26 mouse cellular contexts compared by ENCODE assay signal in genomic region chr5:14955928-14956706, GRCm38 (mm10). TPM values are rescaled to one million over a fixed set of nuclear protein-coding genes. Genes with fewer than 3 reads are reported as not detected.
DNase-seq lines count a peak whose midpoint lies in the region; ATAC-seq and TF ChIP-seq lines count a peak whose summit lies in the region.
"Not testable (repeated sequence)": the region's sequence is repeated elsewhere in the genome, so short reads cannot be mapped to it uniquely, and the experiment has no call there.
"Had no signal": no experiment of that assay in that cellular context is flagged by ENCODE, and none has a peak within 500 bp of the region (broad histone marks: within the 10 kb centered on the region; RNA-seq: fewer than 3 reads in every experiment).

No protein-coding gene starts in this region.

- H3K27me3 ChIP-seq in embryonic facial prominence, embryonic 12.5 days; forebrain, embryonic 11.5 days (ENCODE audit: control insufficient read depth, insufficient read depth, low read length); heart, embryonic 12.5 days (replicated peaks); hindbrain, embryonic 11.5 days (ENCODE audit: control insufficient read depth, insufficient read depth, low read length); intestine, postnatal 0 days (replicated peaks; ENCODE audit: control insufficient read depth, insufficient read depth, low read length); lung, postnatal 0 days (replicated peaks; ENCODE audit: insufficient read depth, low read length); midbrain, postnatal 0 days (ENCODE audit: insufficient read depth, low read length); stomach, embryonic 15.5 days (replicated peaks): not testable (repeated sequence)

- TF ChIP-seq EP300 in lung, postnatal 0 days (IDR thresholded peaks at IDR 0.05), result not testable (repeated sequence)

- not testable (repeated sequence) for H3K4me3 ChIP-seq in embryonic facial prominence, embryonic 12.5 days; forebrain, embryonic 11.5 days (ENCODE audit: low read depth, low read length); heart, embryonic 12.5 days; hindbrain, embryonic 11.5 days (ENCODE audit: low read depth, low read length); intestine, postnatal 0 days (ENCODE audit: low read depth, low read length); lung, postnatal 0 days (ENCODE audit: low read depth, low read length); midbrain, postnatal 0 days (ENCODE audit: low read depth, low read length); stomach, embryonic 15.5 days (replicated peaks)

- not testable (repeated sequence) for H3K27ac ChIP-seq in embryonic facial prominence, embryonic 12.5 days; forebrain, embryonic 11.5 days (ENCODE audit: low read depth, low read length); heart, embryonic 12.5 days (ENCODE audit: poor library complexity, severe bottlenecking); hindbrain, embryonic 11.5 days (ENCODE audit: low read depth, low read length); intestine, postnatal 0 days (ENCODE audit: low read depth, low read length); lung, postnatal 0 days (ENCODE audit: low read length); midbrain, postnatal 0 days (ENCODE audit: low read depth, low read length); stomach, embryonic 15.5 days

- whole genome bisulfite sequencing in embryonic facial prominence, embryonic 12.5 days, result 87% methylated on average over 1 of the region's 1 CpGs
- 91% methylated on average over 1 of the region's 1 CpGs for WGBS in forebrain, embryonic 11.5 days
- 80% methylated on average over 1 of the region's 1 CpGs for WGBS in heart, embryonic 12.5 days
- WGBS in hindbrain, embryonic 11.5 days, result 100% methylated on average over 1 of the region's 1 CpGs
- WGBS in intestine, postnatal 0 days, result 77% methylated on average over 1 of the region's 1 CpGs
- 96% methylated on average over 1 of the region's 1 CpGs for WGBS in lung, postnatal 0 days
- whole genome bisulfite sequencing in midbrain, postnatal 0 days, result 96% methylated on average over 1 of the region's 1 CpGs
- 78% methylated on average over 1 of the region's 1 CpGs for WGBS in stomach, embryonic 15.5 days

- not testable (repeated sequence) for H3K4me2 ChIP-seq in embryonic facial prominence, embryonic 12.5 days (replicated peaks); forebrain, embryonic 11.5 days (ENCODE audit: low read depth, low read length, severe bottlenecking); heart, embryonic 12.5 days; hindbrain, embryonic 11.5 days (replicated peaks; ENCODE audit: low read depth, low read length); intestine, postnatal 0 days (replicated peaks; ENCODE audit: low read depth); lung, postnatal 0 days (replicated peaks; ENCODE audit: low read depth, low read length); midbrain, postnatal 0 days (ENCODE audit: low read depth, low read length, poor library complexity, severe bottlenecking); stomach, embryonic 15.5 days

- 0 out of 2 replicates have a peak, but pooled peaks have one; percentile 35 for ATAC-seq in embryonic facial prominence, embryonic 12.5 days (ENCODE audit: insufficient number of reproducible peaks, insufficient read depth, low FRiP score, low TSS enrichment)
- ATAC-seq in forebrain, embryonic 11.5 days (replicated peaks; ENCODE audit: low FRiP score), result peak; percentile 72
- peak; percentile 76; the same call in 1 of the 2 replicates for ATAC-seq in heart, embryonic 12.5 days (ENCODE audit: insufficient number of reproducible peaks, low FRiP score)
- ATAC-seq in hindbrain, embryonic 11.5 days (ENCODE audit: low FRiP score), result peak; percentile 75
- 0 out of 2 replicates have a peak, but pooled peaks have one; percentile 53 for ATAC-seq in intestine, postnatal 0 days
- ATAC-seq in lung, postnatal 0 days, result not testable (repeated sequence)
- ATAC-seq in midbrain, postnatal 0 days (ENCODE audit: low FRiP score), result peak; percentile 62; the same call in 1 of the 2 replicates
- 0 out of 2 replicates have a peak, but pooled peaks have one; percentile 31 for ATAC-seq in stomach, embryonic 15.5 days (ENCODE audit: insufficient read depth, low FRiP score, low read depth)

- H3K4me1 ChIP-seq in embryonic facial prominence, embryonic 12.5 days; forebrain, embryonic 11.5 days (replicated peaks; ENCODE audit: control insufficient read depth, insufficient read depth, low read length); heart, embryonic 12.5 days (replicated peaks); hindbrain, embryonic 11.5 days (replicated peaks; ENCODE audit: control insufficient read depth, insufficient read depth, low read length); intestine, postnatal 0 days (replicated peaks; ENCODE audit: control insufficient read depth, insufficient read depth, low read length); lung, postnatal 0 days (ENCODE audit: insufficient read depth, low read depth, low read length); midbrain, postnatal 0 days (ENCODE audit: insufficient read depth, low read length); stomach, embryonic 15.5 days: not testable (repeated sequence)

- H3K9ac ChIP-seq in embryonic facial prominence, embryonic 12.5 days; forebrain, embryonic 11.5 days (ENCODE audit: low read length); heart, embryonic 12.5 days; hindbrain, embryonic 11.5 days (ENCODE audit: low read depth, low read length); intestine, postnatal 0 days (ENCODE audit: low read depth, low read length); lung, postnatal 0 days (replicated peaks; ENCODE audit: low read depth); midbrain, postnatal 0 days (replicated peaks; ENCODE audit: low read length, poor library complexity, severe bottlenecking); stomach, embryonic 15.5 days: not testable (repeated sequence)

- peak; percentile 50 for DNase-seq in forebrain, embryonic 11.5 days (ENCODE audit: low spot score)
- not testable (repeated sequence) for DNase-seq in hindbrain, embryonic 11.5 days (ENCODE audit: low spot score); midbrain, postnatal 0 days (ENCODE audit: low spot score)
- peak; percentile 4 for DNase-seq in lung, postnatal 0 days (ENCODE audit: low spot score)

- not testable (repeated sequence) for TF ChIP-seq CTCF in intestine, postnatal 0 days (IDR thresholded peaks at IDR 0.05; ENCODE audit: low read depth); lung, postnatal 0 days (IDR thresholded peaks at IDR 0.05); midbrain, postnatal 0 days (IDR thresholded peaks at IDR 0.05)

- not testable (repeated sequence) for H3K36me3 ChIP-seq in embryonic facial prominence, embryonic 12.5 days; forebrain, embryonic 11.5 days (ENCODE audit: control insufficient read depth, insufficient read depth, low read length); heart, embryonic 12.5 days; hindbrain, embryonic 11.5 days (ENCODE audit: control insufficient read depth, insufficient read depth, low read length); intestine, postnatal 0 days (ENCODE audit: control insufficient read depth, insufficient read depth); lung, postnatal 0 days (ENCODE audit: insufficient read depth, low read length); midbrain, postnatal 0 days (ENCODE audit: insufficient read depth, low read length); stomach, embryonic 15.5 days

- peaks cover 15% of the 10 kb centered on the region for H3K9me3 ChIP-seq in embryonic facial prominence, embryonic 12.5 days
- H3K9me3 ChIP-seq in forebrain, embryonic 11.5 days (ENCODE audit: control insufficient read depth, low read length); hindbrain, embryonic 11.5 days (ENCODE audit: control insufficient read depth, low read length); intestine, postnatal 0 days (ENCODE audit: control insufficient read depth); lung, postnatal 0 days (ENCODE audit: low read length); stomach, embryonic 15.5 days: not testable (repeated sequence)
- H3K9me3 ChIP-seq in heart, embryonic 12.5 days (replicated peaks), result peaks cover 17% of the 10 kb centered on the region
- peaks cover 20% of the 10 kb centered on the region for H3K9me3 ChIP-seq in midbrain, postnatal 0 days (ENCODE audit: low read length)

RNA-seq across cellular contexts. Expression of gene Speer4e, which starts 17.9 kb away (rescaled TPM):
- not detected in 2 replicates for polyA plus RNA-seq in embryonic facial prominence, embryonic 12.5 days (2016; fragmentation: Nextera tagmentation; extraction: Ambion mirVana)
- not detected in 2 replicates for polyA plus RNA-seq in forebrain, embryonic 11.5 days (2014; fragmentation: Nextera tagmentation; extraction: Ambion mirVana)
- 0.10 and 0.17 TPM in 2 replicates for polyA plus RNA-seq in heart, embryonic 12.5 days (2016; fragmentation: Nextera tagmentation; extraction: Ambion mirVana)
- not detected in 2 replicates for polyA plus RNA-seq in hindbrain, embryonic 11.5 days (2014; fragmentation: Nextera tagmentation; extraction: Ambion mirVana)
- polyA plus RNA-seq in intestine, postnatal 0 days (2015; fragmentation: Nextera tagmentation; extraction: Ambion mirVana), result not detected in 2 replicates
- polyA plus RNA-seq in lung, postnatal 0 days (2015; fragmentation: Nextera tagmentation; extraction: Ambion mirVana), result not detected in 2 replicates
- not detected in 2 replicates for total RNA-seq in midbrain, postnatal 0 days (2014; rRNA removed)
- not detected in 2 replicates for polyA plus RNA-seq in midbrain, postnatal 0 days (2015; fragmentation: Nextera tagmentation; extraction: Ambion mirVana)
- not detected in 2 replicates for polyA plus RNA-seq in stomach, embryonic 15.5 days (2015; fragmentation: Nextera tagmentation; extraction: Ambion mirVana)
- total RNA-seq: adrenal gland, postnatal 10 days; adrenal gland, postnatal 4 days; common myeloid progenitor, adult 5-6 weeks; forebrain, postnatal 0 days; gastrocnemius, adult 18-20 months; gastrocnemius, postnatal 14 days; heart, adult 8-10 months; heart, postnatal 36 days; MEL had no signal
- polyA plus RNA-seq: brain, embryonic 14.5 days; C2C12; embryonic facial prominence, embryonic 14.5 days; erythroblast, embryonic 14.5 days; forebrain, embryonic 13.5 days; forebrain, postnatal 0 days; gonadal fat pad, adult 2 months; heart, postnatal 0 days; hindbrain, embryonic 12.5 days; intestine, embryonic 16.5 days had no signal

RNA-seq across cellular contexts. Expression of gene Gm10354, which starts 22.6 kb away (rescaled TPM):
- polyA plus RNA-seq in embryonic facial prominence, embryonic 12.5 days (2016; fragmentation: Nextera tagmentation; extraction: Ambion mirVana), result not detected in 2 replicates
- not detected in 2 replicates for polyA plus RNA-seq in forebrain, embryonic 11.5 days (2014; fragmentation: Nextera tagmentation; extraction: Ambion mirVana)
- polyA plus RNA-seq in heart, embryonic 12.5 days (2016; fragmentation: Nextera tagmentation; extraction: Ambion mirVana), result 0.14 TPM in 1 of 2 replicates, not detected in the other
- polyA plus RNA-seq in hindbrain, embryonic 11.5 days (2014; fragmentation: Nextera tagmentation; extraction: Ambion mirVana), result not detected in 2 replicates
- polyA plus RNA-seq in intestine, postnatal 0 days (2015; fragmentation: Nextera tagmentation; extraction: Ambion mirVana), result not detected in 2 replicates
- not detected in 2 replicates for polyA plus RNA-seq in lung, postnatal 0 days (2015; fragmentation: Nextera tagmentation; extraction: Ambion mirVana)
- total RNA-seq in midbrain, postnatal 0 days (2014; rRNA removed), result not detected in 2 replicates
- polyA plus RNA-seq in midbrain, postnatal 0 days (2015; fragmentation: Nextera tagmentation; extraction: Ambion mirVana), result not detected in 2 replicates
- not detected in 2 replicates for polyA plus RNA-seq in stomach, embryonic 15.5 days (2015; fragmentation: Nextera tagmentation; extraction: Ambion mirVana)
- total RNA-seq: adrenal gland, postnatal 10 days; adrenal gland, postnatal 4 days; common myeloid progenitor, adult 5-6 weeks; forebrain, postnatal 0 days; gastrocnemius, adult 18-20 months; gastrocnemius, postnatal 14 days; heart, adult 8-10 months; heart, postnatal 36 days; MEL had no signal
- polyA plus RNA-seq: brain, embryonic 14.5 days; embryonic facial prominence, embryonic 14.5 days; erythroblast, embryonic 14.5 days; forebrain, embryonic 13.5 days; forebrain, postnatal 0 days; gonadal fat pad, adult 2 months; heart, postnatal 0 days; hindbrain, embryonic 12.5 days; intestine, embryonic 16.5 days had no signal

RNA-seq across cellular contexts. Expression of gene Gm9758, which starts 41.4 kb away (rescaled TPM):
- polyA plus RNA-seq in embryonic facial prominence, embryonic 12.5 days (2016; fragmentation: Nextera tagmentation; extraction: Ambion mirVana), result not detected in 2 replicates
- not detected in 2 replicates for polyA plus RNA-seq in forebrain, embryonic 11.5 days (2014; fragmentation: Nextera tagmentation; extraction: Ambion mirVana)
- polyA plus RNA-seq in heart, embryonic 12.5 days (2016; fragmentation: Nextera tagmentation; extraction: Ambion mirVana), result not detected in 2 replicates
- not detected in 2 replicates for polyA plus RNA-seq in hindbrain, embryonic 11.5 days (2014; fragmentation: Nextera tagmentation; extraction: Ambion mirVana)
- not detected in 2 replicates for polyA plus RNA-seq in intestine, postnatal 0 days (2015; fragmentation: Nextera tagmentation; extraction: Ambion mirVana)
- not detected in 2 replicates for polyA plus RNA-seq in lung, postnatal 0 days (2015; fragmentation: Nextera tagmentation; extraction: Ambion mirVana)
- not detected in 2 replicates for total RNA-seq in midbrain, postnatal 0 days (2014; rRNA removed)
- polyA plus RNA-seq in midbrain, postnatal 0 days (2015; fragmentation: Nextera tagmentation; extraction: Ambion mirVana), result not detected in 2 replicates
- not detected in 2 replicates for polyA plus RNA-seq in stomach, embryonic 15.5 days (2015; fragmentation: Nextera tagmentation; extraction: Ambion mirVana)
- total RNA-seq: adrenal gland, postnatal 10 days; adrenal gland, postnatal 4 days; common myeloid progenitor, adult 5-6 weeks; forebrain, postnatal 0 days; gastrocnemius, adult 18-20 months; gastrocnemius, postnatal 14 days; heart, adult 8-10 months; heart, postnatal 36 days; MEL had no signal
- polyA plus RNA-seq: brain, embryonic 14.5 days; C2C12; embryonic facial prominence, embryonic 14.5 days; erythroblast, embryonic 14.5 days; forebrain, embryonic 13.5 days; forebrain, postnatal 0 days; gonadal fat pad, adult 2 months; heart, postnatal 0 days; hindbrain, embryonic 12.5 days; intestine, embryonic 16.5 days had no signal
